Mouse (Mus musculus) thymus, adult 2 months (tissue): ENCODE measurements at regions not wholly inside any gene's neighbourhood (a gene's known extent, or its start where the extent isn't known, plus 50 kb on each side); places are given as distances from the start of the nearest gene placed in this dataset.

Experiments
- DNase-seq: peaks from one replicate; pipeline ENCODE4 v3.0.0; 2021
- H3K27ac ChIP-seq: fragments of 200-500 bp; 2 replicates; pipeline ENCODE4 v1.5.1; 2012; ENCODE audit warnings: low read length, control low read depth; ENCODE audit not compliant: control insufficient read depth, insufficient read depth
- H3K27me3 ChIP-seq: fragments of 200-500 bp; 2 replicates; pipeline ENCODE4 v1.6.1; 2012; ENCODE audit warnings: mild to moderate bottlenecking, low read length, moderate library complexity, mixed read lengths; ENCODE audit not compliant: control insufficient read depth, insufficient read depth
- H3K36me3 ChIP-seq: fragments of 200-500 bp; 2 replicates; pipeline ENCODE4 v1.6.1; 2012; ENCODE audit warnings: mild to moderate bottlenecking, low read length, moderate library complexity; ENCODE audit not compliant: control insufficient read depth, insufficient read depth
- H3K4me1 ChIP-seq: fragments of 200-500 bp; replicated peaks from 2 replicates; pipeline ENCODE4 v1.6.1; 2012; ENCODE audit warnings: low read length; ENCODE audit not compliant: control insufficient read depth, insufficient read depth
- H3K4me3 ChIP-seq: fragments of 200-500 bp; 2 replicates; pipeline ENCODE4 v1.5.1; 2012; ENCODE audit warnings: mild to moderate bottlenecking, low read length, control low read depth, moderate library complexity; ENCODE audit not compliant: control insufficient read depth, insufficient read depth
- CTCF ChIP-seq: fragments of 200-500 bp; IDR thresholded peaks from 2 replicates; pipeline ENCODE4 v1.5.1; 2012; ENCODE audit warnings: mild to moderate bottlenecking, control low read depth, low read length, moderate library complexity, borderline replicate concordance; ENCODE audit not compliant: control insufficient read depth, poor library complexity, insufficient read depth; ENCODE audit errors: extremely low read depth
- POLR2A ChIP-seq: fragments of 200-500 bp; IDR thresholded peaks from 2 replicates; pipeline ENCODE4 v1.6.1; 2012; ENCODE audit warnings: mild to moderate bottlenecking, low read length, control low read depth, moderate library complexity; ENCODE audit not compliant: control insufficient read depth, poor library complexity, insufficient read depth; ENCODE audit errors: extremely low read depth
- WGBS: fragments of 180-500 bp; shearing (Covaris S2); methylation state at CpG from one replicate; pipeline ENCODE4 v1.1.7; 2018; 5-methylcytosine and 5-hydroxymethylcytosine counted together

DNA sequence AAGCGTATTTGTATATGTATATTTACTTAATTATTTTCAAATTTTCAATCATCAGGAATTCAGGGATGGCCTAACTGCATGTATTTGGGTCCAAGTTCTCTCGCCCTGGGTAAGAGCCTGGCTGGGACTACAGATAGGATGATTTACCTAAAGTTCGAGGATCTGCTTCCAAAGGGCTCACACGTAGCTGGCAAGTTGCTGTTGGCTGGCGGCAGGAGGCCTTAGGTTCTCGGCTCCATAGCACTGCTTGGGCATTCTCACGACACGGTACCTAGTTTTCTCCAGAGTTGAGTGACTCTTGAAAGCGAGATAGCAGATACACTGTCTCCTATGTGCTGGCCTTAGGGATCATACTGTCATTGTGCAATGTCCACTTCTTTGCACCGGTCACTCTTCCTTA lies 73.9 kb upstream of the Foxo1 start:
- H3K4me3 ChIP-seq = no peak overlapping the region
- WGBS = 97% methylated on average over 10 of the region's 10 CpGs
- TF ChIP-seq CTCF (no peak), POLR2A (no peak)
- H3K27me3 ChIP-seq = no peaks in the 10 kb centered on the region
- no peak for DNase-seq
- no peaks in the 10 kb centered on the region for H3K36me3 ChIP-seq
- H3K4me1 ChIP-seq = peaks cover 19% of the 10 kb centered on the region
- no peak overlapping the region for H3K27ac ChIP-seq

DNA sequence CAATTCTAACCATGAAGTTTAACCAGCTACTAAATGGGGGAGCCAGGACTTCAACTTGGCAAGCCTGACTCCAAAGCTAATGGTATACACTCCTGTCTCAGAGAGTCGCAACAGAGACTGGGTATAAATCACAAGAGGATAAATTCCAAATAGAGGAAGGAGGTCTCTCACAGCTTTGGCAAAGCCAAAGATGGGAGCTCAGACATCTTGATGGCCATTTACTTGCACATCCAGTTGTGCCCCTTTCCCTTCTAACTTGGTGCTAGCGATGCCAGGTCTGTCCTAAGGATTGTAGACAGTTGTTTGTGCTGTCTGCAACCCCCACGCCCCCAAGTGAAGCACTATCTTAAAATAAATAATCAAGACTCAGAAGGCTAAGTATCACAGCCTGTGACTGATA lies 72.7 kb upstream of the Foxo1 start:
- no peak for TF ChIP-seq POLR2A
- no peak for TF ChIP-seq CTCF
- H3K4me3 ChIP-seq = no peak overlapping the region
- no peak for DNase-seq
- no peaks in the 10 kb centered on the region for H3K27me3 ChIP-seq
- WGBS = 98% methylated on average over 3 of the region's 3 CpGs
- peaks cover 19% of the 10 kb centered on the region for H3K4me1 ChIP-seq
- H3K36me3 ChIP-seq = no peaks in the 10 kb centered on the region
- H3K27ac ChIP-seq = no peak overlapping the region

DNA sequence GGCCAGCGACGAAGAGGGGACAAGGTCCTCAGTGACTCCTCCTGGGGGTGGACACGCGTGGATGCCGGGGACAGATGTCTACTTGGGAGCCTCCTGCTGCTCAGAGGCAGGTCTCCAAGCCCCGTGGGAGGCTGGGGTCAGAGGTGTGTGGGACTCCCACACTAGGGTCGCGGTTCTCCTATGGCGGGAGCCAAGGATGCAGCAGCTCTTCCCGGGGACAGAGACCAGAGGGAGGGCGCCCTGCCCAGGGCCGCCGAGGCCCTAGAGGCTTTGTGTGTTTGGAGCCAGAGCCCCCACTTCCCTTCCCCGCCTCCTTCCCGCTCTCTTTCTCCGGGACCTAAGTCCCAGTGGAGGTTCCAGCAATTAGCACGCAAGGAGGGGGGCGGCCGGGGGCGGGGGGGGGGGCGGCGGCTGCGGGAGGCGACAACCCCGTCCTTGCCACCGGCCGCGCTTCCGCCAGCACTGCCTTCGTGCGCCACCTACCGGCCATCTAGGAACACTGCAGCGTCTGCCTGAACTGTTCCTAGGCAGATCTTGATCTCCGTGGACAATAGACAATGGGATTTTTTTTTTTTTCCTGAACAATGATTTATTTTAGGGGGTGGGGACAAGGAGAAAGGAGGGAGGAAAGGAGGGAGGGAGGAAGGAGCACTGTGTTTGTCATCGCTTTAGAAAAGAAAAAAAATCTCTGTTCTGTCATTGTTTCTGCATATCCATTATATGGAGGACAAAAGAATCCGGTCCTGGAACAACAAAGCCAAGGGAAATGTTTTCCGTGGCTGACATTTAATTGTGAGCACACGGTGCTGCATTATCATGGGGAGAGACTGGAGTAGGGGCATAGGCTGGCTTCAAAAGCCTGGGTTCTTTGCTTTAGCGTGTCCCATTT lies 71.8 kb upstream of the Foxo1 start:
- H3K4me3 ChIP-seq = peak overlapping the region; percentile 48
- no peaks in the 10 kb centered on the region for H3K27me3 ChIP-seq
- H3K27ac ChIP-seq = no peak overlapping the region
- H3K36me3 ChIP-seq = no peaks in the 10 kb centered on the region
- peaks cover 19% of the 10 kb centered on the region for H3K4me1 ChIP-seq
- WGBS = 9% methylated on average over 35 of the region's 39 CpGs
- TF ChIP-seq POLR2A (no peak), CTCF (peak; percentile 85; the same call in 1 of the 2 replicates)
- DNase-seq = peak; percentile 75

DNA sequence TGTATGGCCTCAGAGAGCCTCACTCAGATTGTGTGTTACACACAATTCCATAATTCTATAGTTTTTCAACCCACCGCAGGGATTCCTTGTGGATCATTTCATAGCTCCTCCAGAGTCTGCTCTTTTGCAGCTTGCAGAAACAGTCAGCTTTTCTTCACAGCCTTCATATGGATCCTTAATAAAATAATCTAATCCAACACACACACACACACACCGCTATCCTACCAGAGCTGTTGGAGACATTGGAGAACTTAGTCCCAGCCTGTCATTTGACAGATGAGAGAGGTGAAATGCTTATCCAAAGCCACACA lies 71.2 kb upstream of the Foxo1 start:
- Histone ChIP-seq H3K4me1 (peaks cover 19% of the 10 kb centered on the region), H3K27me3 (no peaks in the 10 kb centered on the region), H3K4me3 (no peak overlapping the region), H3K27ac (no peak overlapping the region), H3K36me3 (no peaks in the 10 kb centered on the region)
- DNase-seq = no peak
- no peak for TF ChIP-seq CTCF
- no peak for TF ChIP-seq POLR2A
- WGBS = 77% methylated on average over 2 of the region's 2 CpGs

DNA sequence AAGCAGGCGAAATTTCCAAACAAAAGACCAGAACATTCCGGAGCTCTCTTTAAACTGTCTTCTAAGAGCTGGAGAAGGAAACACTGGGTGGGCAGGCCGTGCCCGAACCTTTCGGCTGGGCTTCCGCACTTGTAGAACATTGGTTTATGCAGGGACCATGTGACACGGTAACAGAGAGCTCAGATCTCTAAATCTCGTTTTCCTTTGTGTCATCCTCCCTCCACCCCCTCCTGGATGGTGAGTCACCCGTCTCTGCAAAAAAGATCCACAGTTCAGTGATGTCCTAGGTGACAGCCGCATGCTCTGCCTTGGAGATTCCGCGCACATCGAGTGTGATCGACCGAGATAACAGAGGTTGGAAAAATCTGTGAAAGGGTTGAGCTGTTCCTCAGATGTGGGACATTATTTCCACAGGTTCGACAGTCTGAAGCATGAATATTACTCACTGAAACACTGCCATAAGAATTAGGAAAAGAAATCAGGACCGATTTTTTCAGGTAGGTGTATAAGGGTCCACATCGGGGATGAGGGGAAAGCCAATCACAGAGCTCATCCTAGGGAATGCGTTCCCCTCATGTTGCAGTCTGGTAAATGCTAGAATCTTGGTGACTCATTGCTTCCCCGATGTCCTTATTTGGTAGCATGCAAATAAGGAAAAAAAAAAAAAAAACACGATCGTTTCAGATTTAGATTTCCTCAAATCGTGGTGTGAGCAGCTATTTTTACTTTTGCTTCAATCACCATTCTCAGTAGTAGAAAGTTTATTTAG lies 70.0 kb upstream of the Foxo1 start:
- Histone ChIP-seq H3K4me3 (peak overlapping the region; percentile 36), H3K27ac (peak overlapping the region; percentile 53), H3K27me3 (no peaks in the 10 kb centered on the region), H3K4me1 (peaks cover 19% of the 10 kb centered on the region), H3K36me3 (no peaks in the 10 kb centered on the region)
- TF ChIP-seq CTCF = no peak
- TF ChIP-seq POLR2A = 0 out of 2 replicates have a peak, but pooled peaks have one; percentile 32
- DNase-seq = peak; percentile 65
- 23% methylated on average over 23 of the region's 23 CpGs for WGBS
